Mouse (Mus musculus) olfactory bulb, adult 2 months (tissue): ENCODE measurements at regions not wholly inside any gene's neighbourhood (a gene's known extent, or its start where the extent isn't known, plus 50 kb on each side); places are given as distances from the start of the nearest gene placed in this dataset.

Source experiments
- H3K27ac ChIP-seq: fragments of 200-500 bp; 2 replicates; pipeline ENCODE4 v1.5.1; 2012; ENCODE audit warnings: low read depth, low read length; ENCODE audit not compliant: insufficient read depth
- H3K4me1 ChIP-seq: fragments of 200-500 bp; 2 replicates; pipeline ENCODE4 v1.6.1; 2012; ENCODE audit warnings: low read length; ENCODE audit not compliant: control insufficient read depth, insufficient read depth
- H3K4me3 ChIP-seq: fragments of 200-500 bp; 2 replicates; pipeline ENCODE4 v1.5.1; 2012; ENCODE audit warnings: mild to moderate bottlenecking, low read depth, low read length, moderate library complexity; ENCODE audit not compliant: insufficient read depth
- CTCF ChIP-seq: fragments of 200-500 bp; IDR thresholded peaks from 2 replicates; pipeline ENCODE4 v1.5.1; 2012; ENCODE audit warnings: low read depth, mild to moderate bottlenecking, low read length, moderate library complexity; ENCODE audit not compliant: insufficient read depth
- POLR2A ChIP-seq: fragments of 200-500 bp; IDR thresholded peaks from 2 replicates; pipeline ENCODE4 v1.6.1; 2012; ENCODE audit warnings: mild to moderate bottlenecking, low read depth, low read length, moderate library complexity; ENCODE audit not compliant: insufficient read depth
- WGBS: fragments of 180-500 bp; shearing (Covaris S2); methylation state at CpG from one replicate; pipeline ENCODE4 v1.1.7; 2018; 5-methylcytosine and 5-hydroxymethylcytosine counted together

GRCm38 (mm10) chrX:140269742-140270457 lies 72.2 kb upstream of the Frmpd3 start:
- H3K4me1 ChIP-seq: no peaks in the 10 kb centered on the region
- no peak overlapping the region for H3K27ac ChIP-seq
- WGBS: 50% methylated on average over 5 of the region's 5 CpGs
- H3K4me3 ChIP-seq: no peak overlapping the region
- TF ChIP-seq CTCF (no peak), POLR2A (no peak)

- H3K4me1 ChIP-seq: 0 out of 2 replicates have a peak, but pooled peaks cover 9% of the 10 kb centered on the region
- H3K27ac ChIP-seq: no peak overlapping the region
- WGBS: 37% methylated on average over 53 of the region's 54 CpGs
- H3K4me3 ChIP-seq: peak overlapping the region; percentile 72
- no peak for TF ChIP-seq CTCF
- TF ChIP-seq POLR2A: no peak
These were observed 64.6 kb upstream of the Frmpd3 start for GRCm38 (mm10) chrX:140277327-140277947.

- Histone ChIP-seq H3K4me3 (peak overlapping the region; percentile 72), H3K27ac (no peak overlapping the region; the same call in 1 of the 2 replicates), H3K4me1 (0 out of 2 replicates have a peak, but pooled peaks cover 9% of the 10 kb centered on the region)
- TF ChIP-seq POLR2A: no peak
- TF ChIP-seq CTCF: no peak
- WGBS: 9% methylated on average over 65 of the region's 69 CpGs
These were observed 63.9 kb upstream of the Frmpd3 start for GRCm38 (mm10) chrX:140277978-140278729.

- Histone ChIP-seq H3K4me3 (peak overlapping the region; percentile 16; the same call in 1 of the 2 replicates), H3K27ac (no peak overlapping the region), H3K4me1 (0 out of 2 replicates have a peak, but pooled peaks cover 9% of the 10 kb centered on the region)
- TF ChIP-seq CTCF: no peak
- TF ChIP-seq POLR2A: no peak
- WGBS: 8% methylated on average over 6 of the region's 6 CpGs
These were observed 62.8 kb upstream of the Frmpd3 start for GRCm38 (mm10) chrX:140279266-140279665.

- no peak overlapping the region for H3K27ac ChIP-seq
- peak overlapping the region; percentile 10 for H3K4me3 ChIP-seq
- 0 out of 2 replicates have a peak, but pooled peaks cover 9% of the 10 kb centered on the region for H3K4me1 ChIP-seq
- TF ChIP-seq CTCF (no peak), POLR2A (no peak)
- WGBS: 18% methylated on average over 12 of the region's 12 CpGs
These were observed 62.0 kb upstream of the Frmpd3 start for GRCm38 (mm10) chrX:140280016-140280415.
